Mouse (Mus musculus) v-Abl transformed pro-B cells (cell line): ENCODE data around the gene Cnot2.

Experiments used
- in situ Hi-C, 2 experiments: fragments of 400-800 bp; cut with MboI; formaldehyde crosslinking; loops; one replicate each; pipeline ENCODE4 v1.15.1; 2025; ENCODE audit not compliant: unreplicated experiment in 2 of 2

Gene Cnot2

GRCm38 (mm10) chr10:116505303-116506014 is 75.9 kb downstream of the Cnot2 start:
- in situ Hi-C loops: no loop called here

- in situ Hi-C loops: loop anchor here in 1 of 2 experiments (25.0 kb wide), 1 partner anchor 1105 kb away; the partner anchor contains the start of genes Thap2 and Zfc3h1
These were observed 88.5 kb downstream of the Cnot2 start for GRCm38 (mm10) chr10:116492768-116493167.

GRCm38 (mm10) chr10:116486895-116487747 is 94.2 kb downstream of the Cnot2 start:
- in situ Hi-C loops: loop anchor here (5.0 to 25.0 kb wide), 2 partner anchors 90 to 1100 kb away; partner anchors contain the start of genes Thap2 (in 1 of the 2) and Zfc3h1 (in 1 of the 2)

DNA sequence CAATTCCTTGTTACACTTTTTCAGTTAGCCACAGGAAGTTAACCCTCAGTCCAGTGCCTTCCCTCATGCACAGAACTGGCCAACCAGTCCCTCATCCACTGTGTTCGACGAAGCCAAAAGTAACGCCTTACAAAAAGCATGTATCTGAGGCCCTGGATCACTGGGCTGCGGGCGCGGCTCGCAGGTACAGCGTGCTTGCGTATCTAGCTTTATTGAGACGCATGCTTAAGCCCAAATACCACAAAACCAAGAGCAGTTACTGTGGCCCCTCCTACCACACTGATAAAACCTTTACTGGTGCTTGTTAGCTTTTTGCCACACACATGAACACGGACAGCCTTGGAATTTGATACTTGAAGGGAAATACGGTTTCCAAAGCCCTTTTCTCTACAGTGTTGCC is 99.4 kb downstream of the Cnot2 start:
- in situ Hi-C loops: loop anchor here in 1 of 2 experiments (25.0 kb wide), 1 partner anchor 1095 kb away; the partner anchor contains the start of genes Thap2 and Zfc3h1

DNA sequence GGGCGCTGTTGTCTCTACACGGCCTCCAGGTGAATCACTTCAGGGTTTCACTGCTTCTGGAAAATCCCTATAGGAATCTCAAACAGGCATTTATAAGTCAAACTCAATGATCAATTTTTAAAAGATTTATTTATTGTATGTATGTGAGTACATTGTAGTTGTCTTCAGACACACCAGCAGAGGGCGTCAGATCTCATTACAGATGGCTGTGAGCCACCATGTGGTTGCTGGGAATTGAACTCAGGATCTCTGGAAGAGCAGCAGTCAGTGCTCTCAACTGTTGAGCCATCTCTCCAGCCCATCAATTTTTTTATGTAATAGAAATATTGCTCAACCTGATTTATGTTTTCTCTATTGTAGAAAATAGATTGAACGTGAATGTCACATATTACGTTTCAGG is 100.3 kb downstream of the Cnot2 start:
- in situ Hi-C loops: loop anchor here in 1 of 2 experiments (25.0 kb wide), 1 partner anchor 1094 kb away; the partner anchor contains the start of genes Thap2 and Zfc3h1

- in situ Hi-C loops: loop anchor here (5.0 to 25.0 kb wide), 3 partner anchors 36 to 1089 kb away; partner anchors contain the start of genes Thap2 (in 1 of the 2) and Zfc3h1 (in 1 of the 2)
These were observed 104.8 kb downstream of the Cnot2 start for GRCm38 (mm10) chr10:116476559-116476958.

DNA sequence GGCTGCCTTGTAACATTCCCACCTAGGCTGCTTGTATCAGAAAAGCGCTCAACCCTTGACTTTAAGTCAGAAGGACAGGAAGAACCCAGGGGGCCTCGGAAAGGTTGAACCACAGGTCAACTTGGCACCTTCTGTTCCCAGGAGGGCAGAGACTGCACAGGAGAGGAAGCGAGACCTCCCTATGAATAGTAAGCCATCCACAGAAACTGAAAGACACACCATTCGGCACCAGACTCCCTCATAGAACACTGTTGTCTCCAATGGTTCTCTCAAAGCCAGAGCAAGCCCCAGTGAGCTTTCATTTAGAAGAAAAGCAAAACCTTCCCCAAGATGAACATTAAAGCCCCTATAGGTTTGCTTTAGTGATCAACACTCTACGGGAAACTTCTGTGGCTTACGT is 105.6 kb downstream of the Cnot2 start:
- in situ Hi-C loops: loop anchor here (5.0 to 25.0 kb wide), 3 partner anchors 37 to 1088 kb away; partner anchors contain the start of genes Thap2 (in 1 of the 2) and Zfc3h1 (in 1 of the 2)

GRCm38 (mm10) chr10:116473759-116474549 is 107.4 kb downstream of the Cnot2 start, which contains the start of gene Kcnmb4:
Gene Kcnmb4 (minus strand): TSS chr10:116473878.
- in situ Hi-C loops: loop anchor here (10.0 to 25.0 kb wide), 3 partner anchors 201 to 738 kb away; partner anchors contain the start of genes Yeats4 (in 2 of the 2) and Lrrc10 (in 1 of the 2)

- in situ Hi-C loops: loop anchor here (10.0 to 25.0 kb wide), 3 partner anchors 202 to 739 kb away; partner anchors contain the start of genes Yeats4 (in 2 of the 2) and Lrrc10 (in 1 of the 2)
These were observed 108.1 kb downstream of the Cnot2 start for GRCm38 (mm10) chr10:116473071-116473758.

DNA sequence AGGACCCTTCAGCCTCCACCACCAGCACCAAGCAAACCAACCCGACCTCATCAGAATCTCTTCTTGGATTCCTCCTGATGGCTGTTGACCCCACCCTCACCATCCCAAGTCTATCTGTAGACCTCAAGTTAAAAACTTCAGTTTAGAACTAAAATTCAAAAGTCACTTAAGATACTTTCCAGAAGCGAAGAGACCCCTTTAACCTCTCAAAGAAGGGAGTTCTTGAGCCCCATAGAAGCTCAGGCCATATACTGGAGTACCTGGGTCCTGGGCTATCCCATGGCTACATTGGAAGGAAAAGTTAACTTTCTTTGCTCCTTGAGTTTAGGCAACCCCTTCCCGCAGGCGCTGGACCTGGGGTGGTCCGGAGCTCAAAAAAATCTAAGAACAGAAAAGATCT is 108.7 kb downstream of the Cnot2 start:
- in situ Hi-C loops: loop anchor here (10.0 to 25.0 kb wide), 3 partner anchors 202 to 740 kb away; partner anchors contain the start of genes Yeats4 (in 2 of the 2) and Lrrc10 (in 1 of the 2)

- in situ Hi-C loops: loop anchor here (10.0 to 25.0 kb wide), 3 partner anchors 204 to 742 kb away; partner anchors contain the start of genes Yeats4 (in 2 of the 2) and Lrrc10 (in 1 of the 2)
These were observed 110.9 kb downstream of the Cnot2 start for GRCm38 (mm10) chr10:116470306-116470925.

DNA sequence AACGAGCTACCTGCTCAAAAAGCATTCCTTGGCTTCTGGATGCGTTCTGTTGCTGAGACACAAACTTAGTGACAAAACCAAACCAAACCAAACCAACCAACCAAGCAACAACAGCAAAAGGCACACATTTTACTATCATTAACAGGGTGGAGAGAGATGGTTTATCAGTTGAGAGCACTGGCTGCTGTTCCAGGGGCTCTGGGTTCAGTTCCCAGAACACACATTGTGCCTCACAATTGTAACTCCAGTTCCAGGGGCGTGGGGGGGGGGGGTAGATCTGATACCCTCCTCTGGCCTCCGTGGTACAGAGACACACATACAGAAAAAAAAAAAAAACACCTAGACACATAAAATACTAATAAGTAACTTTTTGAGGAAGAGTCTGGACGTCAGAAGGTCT is 113.2 kb downstream of the Cnot2 start:
- in situ Hi-C loops: loop anchor here (25.0 kb wide), 2 partner anchors 569 to 744 kb away; partner anchors contain the start of genes Yeats4 (in 2 of the 2) and Lrrc10 (in 1 of the 2)

DNA sequence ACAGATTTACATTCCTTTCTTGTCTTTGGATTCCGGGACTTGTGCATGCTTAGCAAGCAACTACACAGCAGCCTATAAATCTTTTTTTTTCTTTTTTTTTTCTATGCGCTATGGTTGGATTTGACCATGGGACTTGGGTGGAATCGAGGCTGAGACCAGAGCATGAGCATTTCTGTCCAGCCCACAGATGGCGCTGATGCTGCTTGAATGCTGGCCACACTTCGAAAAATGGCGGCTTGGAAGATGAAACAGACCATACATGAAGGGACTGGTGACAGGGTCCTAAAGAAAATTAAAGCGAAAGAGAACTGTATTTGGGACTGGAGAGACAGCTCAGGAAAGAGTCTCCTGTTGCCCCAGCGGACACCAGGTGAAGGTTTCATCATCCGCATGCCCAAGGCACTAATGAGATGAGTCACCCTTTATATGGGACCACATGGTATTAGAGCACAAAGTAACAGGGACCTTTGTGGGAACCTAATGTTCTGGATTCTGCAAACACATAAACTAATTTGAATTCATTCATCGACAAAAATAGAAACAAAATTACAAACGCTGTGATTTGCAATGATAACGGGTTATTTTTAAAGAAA is 117.5 kb downstream of the Cnot2 start:
- in situ Hi-C loops: loop anchor here (5.0 to 25.0 kb wide), 7 partner anchors 132 to 748 kb away; partner anchors contain the start of genes Yeats4 (in 2 of the 2) and Lrrc10 (in 1 of the 2)

DNA sequence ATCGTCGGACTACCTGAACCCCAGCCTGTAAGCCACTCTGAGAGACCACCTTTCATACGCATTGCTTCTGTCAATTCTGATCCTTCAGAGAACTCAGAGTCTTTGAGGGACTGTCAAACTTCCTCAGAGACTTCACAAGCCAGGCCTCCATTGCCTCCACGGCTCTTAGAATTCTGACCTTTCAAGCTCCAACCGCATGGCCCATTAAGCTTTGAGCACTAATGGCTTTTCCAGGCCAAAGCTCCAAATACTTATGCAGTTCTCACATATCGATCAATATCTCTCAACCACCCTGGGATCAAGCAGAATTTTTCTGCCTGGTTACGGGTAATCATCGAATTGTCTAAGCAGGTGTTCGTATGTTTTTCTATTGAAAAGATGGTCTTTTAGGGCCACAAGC is 119.9 kb downstream of the Cnot2 start:
- in situ Hi-C loops: loop anchor here (5.0 to 25.0 kb wide), 7 partner anchors 129 to 751 kb away; partner anchors contain the start of genes Yeats4 (in 2 of the 2) and Lrrc10 (in 1 of the 2)

DNA sequence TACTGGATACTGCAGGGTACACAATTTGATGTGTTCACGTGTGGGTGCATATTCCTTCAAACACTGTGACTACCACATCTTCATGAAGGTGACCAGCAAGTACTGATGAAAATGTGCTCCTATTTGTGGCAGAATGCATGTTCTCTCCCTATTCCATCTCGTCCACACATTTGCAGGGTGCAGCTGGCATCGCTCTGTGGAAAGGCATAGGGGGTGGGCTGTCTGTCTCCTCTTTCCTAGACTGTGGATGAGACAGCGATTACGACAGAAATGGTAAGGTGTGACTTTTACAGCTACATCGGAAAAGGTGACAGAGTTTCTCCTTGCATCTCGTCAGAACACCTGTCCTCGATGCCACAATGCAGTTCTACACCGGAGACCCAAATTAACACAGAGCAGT is 122.5 kb downstream of the Cnot2 start:
- in situ Hi-C loops: loop anchor here (10.0 to 25.0 kb wide), 3 partner anchors 114 to 754 kb away; partner anchors contain the start of genes Yeats4 (in 2 of the 2) and Lrrc10 (in 1 of the 2)

DNA sequence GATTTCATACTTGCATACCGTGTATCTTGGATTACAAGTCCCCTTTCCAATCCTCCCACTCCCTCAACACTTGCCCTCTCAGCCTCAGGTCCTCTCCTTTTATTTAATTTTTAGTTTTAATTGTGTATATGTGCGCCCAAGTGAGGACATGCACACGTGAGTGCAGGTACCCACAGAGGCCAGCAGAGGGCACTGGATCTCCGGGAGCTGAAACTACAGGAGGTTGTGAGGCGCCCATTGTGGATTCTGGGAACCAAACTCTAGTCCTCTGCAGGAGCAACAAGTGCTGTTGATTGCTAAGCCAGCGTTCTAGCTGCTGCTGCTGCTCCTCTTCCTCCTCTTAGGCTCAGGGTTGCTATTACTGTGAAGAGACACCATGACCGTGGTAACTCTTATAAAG is 128.5 kb downstream of the Cnot2 start:
- in situ Hi-C loops: loop anchor here (10.0 to 25.0 kb wide), 3 partner anchors 108 to 760 kb away; partner anchors contain the start of genes Yeats4 (in 2 of the 2) and Lrrc10 (in 1 of the 2)

DNA sequence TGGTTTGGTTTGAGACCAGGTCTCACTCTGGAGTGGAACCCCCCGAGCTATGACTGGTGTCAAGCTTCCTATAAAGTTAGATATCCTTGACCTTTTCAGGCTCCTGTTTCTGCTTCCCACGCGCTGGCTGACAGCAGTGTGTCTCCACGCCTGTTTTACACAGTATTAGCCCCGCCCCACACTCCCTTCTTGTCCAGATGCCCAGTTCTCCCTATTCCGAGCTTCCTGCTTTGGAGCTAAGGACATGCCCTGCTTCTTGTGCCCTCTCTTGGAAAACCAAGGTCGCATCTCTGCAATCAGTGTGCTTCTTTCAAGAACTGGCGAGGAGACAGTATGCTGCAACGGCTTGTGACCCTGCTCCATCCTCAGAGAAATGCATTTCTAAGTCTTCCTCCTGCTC is 130.7 kb downstream of the Cnot2 start:
- in situ Hi-C loops: loop anchor here (10.0 to 25.0 kb wide), 3 partner anchors 106 to 762 kb away; partner anchors contain the start of genes Yeats4 (in 2 of the 2) and Lrrc10 (in 1 of the 2)
